Mouse (Mus musculus) monocyte, adult 2 months (primary cell): ENCODE results near the gene Syna.

Experiments
- DNase-seq, 2 experiments: peaks; one replicate each; pipeline ENCODE4 v3.0.0; 2022; ENCODE audit warnings: low spot score in 2 of 2, low read depth in 1 of 2

Syna gene

DNA sequence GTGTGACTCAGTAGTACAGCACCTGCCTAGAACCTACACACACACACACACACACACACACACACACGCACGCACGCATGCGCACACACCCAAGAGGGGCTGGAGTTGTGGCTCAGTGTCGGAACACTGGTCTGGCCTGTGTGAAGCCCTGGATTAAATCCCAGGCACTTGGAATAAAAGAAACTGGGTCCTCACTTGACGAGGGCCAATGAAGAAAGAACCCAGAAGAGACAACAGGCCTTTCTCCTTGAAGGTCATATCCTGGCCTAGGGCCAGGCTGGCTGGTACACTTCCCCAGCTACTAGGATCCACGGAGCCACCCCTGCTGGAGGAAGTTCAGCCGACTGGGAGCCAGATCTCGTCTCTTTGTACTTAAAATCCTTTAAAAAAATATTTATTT, 28.4 kb downstream of the Syna start:
- peak in 1 of 2 experiments; percentile 17 for DNase-seq

DNA sequence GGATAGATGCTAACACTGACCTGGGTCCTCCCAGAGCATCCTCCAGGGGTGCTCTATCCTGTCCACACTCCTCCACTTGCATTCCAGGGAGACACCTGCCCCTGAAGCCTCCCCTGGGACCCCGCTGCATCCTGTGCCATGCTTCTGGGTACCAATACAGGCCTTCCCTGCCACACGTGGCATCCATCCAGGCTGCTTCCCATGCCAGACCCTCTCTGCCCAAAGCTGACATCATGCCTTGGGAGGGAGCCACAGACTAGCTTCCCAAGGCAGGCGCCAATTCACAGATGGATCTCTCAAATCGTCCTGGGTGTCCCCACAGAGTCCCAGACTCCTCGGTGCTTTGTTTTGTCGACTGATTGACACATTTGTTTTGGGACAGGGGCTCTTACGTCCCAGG, 29.1 kb downstream of the Syna start:
- no peak for DNase-seq

DNA sequence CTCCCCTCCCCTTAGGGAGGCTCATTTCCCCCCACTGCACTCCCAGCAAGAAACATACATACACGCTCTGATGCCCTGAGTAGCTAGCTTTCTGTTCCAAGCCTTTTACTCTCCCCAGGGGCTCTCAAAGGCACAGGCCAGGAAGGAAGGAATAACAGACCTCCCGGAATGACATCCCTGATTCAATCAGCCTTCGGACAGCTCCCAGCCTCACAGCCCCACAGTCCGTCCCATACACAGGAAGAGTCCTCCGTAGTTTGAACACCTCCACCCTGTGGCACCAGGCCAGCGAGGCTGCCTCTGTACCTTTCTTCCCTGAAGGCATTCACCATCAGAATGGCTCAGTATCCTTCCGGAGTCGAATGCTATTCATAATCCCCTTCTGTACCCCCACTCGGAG, 31.5 kb downstream of the Syna start:
- DNase-seq, result no peak

GRCm38 (mm10) chr5:134525971-134526711, 33.8 kb downstream of the Syna start:
- no peak for DNase-seq

- no peak for DNase-seq
Observed at GRCm38 (mm10) chr5:134523728-134524127, 36.2 kb downstream of the Syna start.

DNA sequence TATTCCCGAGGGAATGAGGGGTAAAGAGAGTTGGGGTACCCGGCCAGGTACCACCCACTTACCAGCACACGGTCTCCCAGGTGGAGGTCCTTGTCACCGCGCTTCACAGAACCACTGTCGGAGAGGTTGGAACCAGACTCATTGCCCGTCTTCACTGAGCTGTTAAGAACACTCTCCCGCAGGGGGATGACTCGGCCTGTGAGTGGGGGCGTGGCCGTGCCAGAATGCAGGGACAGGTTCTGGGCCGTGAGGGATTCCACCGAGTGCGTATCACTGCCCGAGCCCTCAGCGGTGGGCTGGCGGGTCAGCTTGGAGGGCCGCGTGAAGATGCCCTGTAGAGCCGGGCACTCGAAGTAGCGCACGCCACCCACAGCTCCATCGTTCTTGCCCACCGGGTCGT, 37.4 kb downstream of the Syna start:
- DNase-seq, result no peak

DNA sequence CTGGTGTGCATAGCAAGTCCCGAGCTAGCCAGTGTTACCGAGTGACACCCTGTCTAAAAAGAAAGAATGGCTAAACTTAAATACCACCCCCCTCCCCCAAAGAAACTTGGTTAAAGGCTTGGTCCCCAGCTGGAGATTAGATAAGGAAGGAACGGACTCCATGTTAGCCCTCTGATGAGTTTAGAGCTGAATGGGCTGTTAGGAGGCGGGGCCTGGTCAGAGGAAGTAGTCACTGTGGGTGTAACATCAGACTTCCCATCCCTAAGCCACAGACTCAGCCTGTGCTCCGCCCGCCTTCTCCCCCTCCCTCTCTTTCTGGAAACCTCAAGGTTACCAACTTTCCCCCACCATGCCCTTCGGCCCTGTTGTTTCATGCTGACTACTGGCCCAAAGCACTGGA, 38.2 kb downstream of the Syna start:
- DNase-seq, result peak; percentile 25 to 33

GRCm38 (mm10) chr5:134521131-134521530, 38.8 kb downstream of the Syna start:
- DNase-seq, result no peak

DNA sequence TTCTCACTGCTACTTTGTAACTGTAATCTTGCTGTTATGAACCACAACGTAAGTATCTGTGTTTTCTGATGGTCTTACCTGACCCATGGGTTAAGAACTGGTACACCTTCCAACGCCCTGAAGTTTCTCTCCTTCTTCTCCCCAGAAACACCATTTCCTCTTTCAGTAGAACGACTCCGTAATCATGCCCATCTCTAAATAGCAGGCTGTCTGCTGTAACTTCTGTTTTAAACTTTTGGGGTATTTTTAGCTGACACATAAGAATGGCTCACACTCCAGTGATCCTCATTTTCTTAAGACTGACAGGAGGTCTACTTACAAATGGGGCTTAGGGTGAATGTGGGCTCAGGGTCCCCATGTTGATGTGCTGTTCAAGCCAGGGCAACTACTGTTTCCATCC, 39.9 kb downstream of the Syna start:
- DNase-seq, result no peak

DNA sequence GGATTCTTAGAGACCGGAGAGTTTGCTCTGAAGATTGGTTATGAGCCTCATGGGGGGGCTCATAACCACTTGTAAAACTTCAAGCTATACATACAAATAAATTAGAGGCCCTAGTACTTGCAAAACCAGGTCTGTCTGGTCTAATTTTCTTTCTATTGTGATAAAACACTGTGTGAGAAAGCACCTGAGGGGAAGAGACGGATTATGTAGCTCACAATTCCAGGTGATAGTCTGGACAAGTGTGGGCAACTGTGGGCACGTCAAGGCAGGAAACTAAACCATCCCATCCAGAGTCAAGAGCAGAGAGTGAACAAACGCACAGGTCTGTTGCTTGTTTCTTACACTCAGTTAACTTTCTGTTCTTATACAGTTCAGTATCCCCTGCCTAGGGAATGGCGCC, 40.5 kb downstream of the Syna start:
- DNase-seq, result no peak

- DNase-seq, result no peak
Observed at GRCm38 (mm10) chr5:134512086-134512485, 47.9 kb downstream of the Syna start.

DNA sequence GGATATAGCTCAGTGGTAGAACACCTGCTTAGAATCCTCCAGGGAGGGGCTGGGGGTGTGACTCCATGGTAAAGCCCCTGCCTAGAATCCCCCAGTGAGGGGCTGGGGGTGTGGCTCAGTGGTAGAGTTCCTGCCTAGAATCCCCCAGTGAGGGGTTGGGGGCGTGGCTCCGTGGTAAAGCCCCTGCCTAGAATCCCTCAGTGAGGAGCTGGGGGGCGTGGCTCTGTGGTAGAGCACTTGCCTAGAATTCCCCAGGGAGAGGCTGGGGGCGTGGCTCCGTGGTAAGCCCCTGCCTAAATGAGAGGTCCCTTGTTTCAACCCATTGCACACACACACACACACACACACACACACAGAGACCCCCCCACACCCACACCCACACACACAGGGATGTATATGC, 49.7 kb downstream of the Syna start:
- DNase-seq, result no peak

- DNase-seq, result no peak
Observed at GRCm38 (mm10) chr5:134508965-134509364, 51.0 kb downstream of the Syna start.
